Mouse (Mus musculus) R1 (cell line): ENCODE measurements around the gene Isy1.
A peak's percentile ranks its signal among the peaks of the same experiment; 100 is the strongest.

Source experiments
- DNase-seq: peaks from one replicate; pipeline ENCODE4 v3.0.0-alpha.2; 2018; ENCODE audit warnings: low read depth, low spot score

Isy1 gene

DNA sequence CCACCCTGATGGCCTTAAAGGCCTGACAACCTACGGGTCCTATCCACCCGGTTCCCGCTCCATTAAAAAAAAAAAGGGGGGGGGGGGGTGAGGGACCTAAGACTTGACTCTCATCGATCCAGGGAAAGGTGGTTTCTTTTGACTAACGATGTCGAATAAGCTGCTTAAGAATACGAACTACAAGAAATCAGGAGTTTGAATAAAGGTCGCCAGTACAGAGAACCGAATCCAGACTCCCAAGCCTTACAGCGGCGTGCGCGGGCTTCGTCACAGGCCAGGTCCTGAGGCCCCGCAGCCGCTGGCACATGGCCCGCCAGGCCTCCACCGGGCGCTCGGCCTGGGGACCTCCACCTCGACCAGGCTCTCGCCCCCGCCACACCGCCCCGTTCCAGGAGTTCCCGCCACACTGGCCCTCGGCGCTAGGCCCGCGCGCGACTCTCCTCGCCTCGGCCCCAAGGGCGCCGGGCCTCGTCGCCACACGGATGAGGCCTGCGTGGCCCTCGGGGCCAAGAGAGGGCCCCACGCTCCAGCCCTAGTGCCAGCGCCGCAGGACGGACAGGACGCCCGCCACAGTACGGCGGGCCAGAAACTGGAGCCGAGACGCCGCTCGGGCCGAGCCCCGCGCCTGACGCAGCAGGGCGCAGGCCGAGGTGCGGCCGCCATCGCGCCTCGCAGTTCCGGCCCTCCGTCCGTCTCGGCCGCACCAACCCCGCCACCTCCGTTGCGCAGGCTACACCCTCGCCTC is 11.7 kb upstream of the Isy1 start:
- DNase-seq: peak; percentile 61

DNA sequence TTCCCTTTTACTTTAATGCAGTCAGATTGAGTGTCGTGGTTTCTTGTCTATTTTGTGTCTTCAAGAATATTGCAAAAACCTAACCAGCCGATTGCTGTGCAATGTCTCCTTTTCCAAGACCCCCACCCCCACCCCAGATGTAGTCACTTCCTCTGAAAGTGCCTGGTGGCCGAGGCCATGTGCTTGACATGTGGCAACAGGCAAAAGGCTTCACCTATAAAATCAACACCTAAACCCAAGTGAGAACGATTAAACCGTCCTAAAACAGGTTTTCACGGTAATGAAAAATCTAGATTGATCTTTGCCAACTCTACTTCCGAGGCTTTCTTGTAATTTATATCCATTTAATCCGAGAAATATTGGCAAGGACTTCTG is 11.2 kb upstream of the Isy1 start:
- DNase-seq: peak; percentile 81

DNA sequence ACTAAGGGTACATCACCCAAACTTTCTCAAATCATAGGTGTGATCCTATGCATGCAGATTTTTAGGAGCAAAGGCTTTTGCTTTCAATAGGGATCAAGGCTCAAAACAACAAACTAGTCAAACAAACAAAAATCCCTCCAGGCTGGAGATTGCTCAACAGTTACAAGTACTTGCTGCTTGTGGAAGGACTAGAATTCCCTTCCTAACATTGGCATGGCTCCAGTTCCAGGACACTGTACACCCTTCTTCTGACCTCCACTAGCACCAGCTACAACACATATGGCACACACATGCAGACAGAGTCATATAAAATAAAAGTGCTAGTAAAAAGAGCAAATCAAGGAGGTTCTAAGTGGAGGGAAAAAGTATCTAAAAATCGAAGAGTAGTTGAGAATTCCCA is 8.2 kb upstream of the Isy1 start:
- no peak for DNase-seq

- no peak for DNase-seq
Observed at GRCm38 (mm10) chr6:87845031-87845695, 6.6 kb upstream of the Isy1 start.

DNA sequence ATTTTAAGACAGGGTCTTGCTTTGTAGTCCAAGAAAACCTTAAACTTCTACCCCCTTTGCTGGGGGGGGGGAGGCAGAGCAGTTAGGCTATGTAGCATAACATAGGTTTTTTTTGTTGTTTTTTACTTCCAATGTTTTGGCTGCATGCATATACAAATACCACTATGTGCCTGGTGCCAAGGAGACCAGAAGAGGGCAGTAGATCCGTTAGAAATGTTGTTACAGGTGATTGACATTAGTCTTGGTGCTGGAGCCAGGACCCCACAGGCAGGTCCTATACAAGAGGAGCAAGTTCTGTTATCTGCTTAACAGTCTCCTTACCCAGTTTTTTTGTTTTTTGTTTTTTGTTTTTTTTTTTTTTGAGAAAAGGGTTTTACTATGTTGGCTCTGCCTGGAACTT is 3.7 kb upstream of the Isy1 start:
- peak; percentile 73 for DNase-seq

DNA sequence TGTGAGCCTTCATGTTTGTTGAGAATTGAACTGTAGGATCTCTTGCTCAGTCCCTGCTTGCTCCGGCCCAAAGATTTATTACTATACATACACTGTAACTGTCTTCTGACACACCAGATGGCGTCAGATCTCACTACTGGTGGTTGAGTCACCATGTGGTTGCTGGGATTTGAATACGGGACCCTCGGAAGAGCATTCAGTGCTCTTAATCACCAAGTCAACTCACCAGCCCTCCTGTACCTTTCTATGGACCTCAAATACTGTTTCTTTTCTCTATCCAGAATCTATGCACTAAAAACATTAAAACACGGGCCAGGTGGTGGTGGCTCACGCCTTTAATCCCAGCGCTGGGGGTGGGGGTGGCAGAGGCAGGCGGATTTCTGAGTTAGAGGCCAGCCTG is 3.0 kb upstream of the Isy1 start:
- DNase-seq: peak; percentile 46

- DNase-seq: no peak
Observed at GRCm38 (mm10) chr6:87839797-87840341, 1.3 kb upstream of the Isy1 start.

DNA sequence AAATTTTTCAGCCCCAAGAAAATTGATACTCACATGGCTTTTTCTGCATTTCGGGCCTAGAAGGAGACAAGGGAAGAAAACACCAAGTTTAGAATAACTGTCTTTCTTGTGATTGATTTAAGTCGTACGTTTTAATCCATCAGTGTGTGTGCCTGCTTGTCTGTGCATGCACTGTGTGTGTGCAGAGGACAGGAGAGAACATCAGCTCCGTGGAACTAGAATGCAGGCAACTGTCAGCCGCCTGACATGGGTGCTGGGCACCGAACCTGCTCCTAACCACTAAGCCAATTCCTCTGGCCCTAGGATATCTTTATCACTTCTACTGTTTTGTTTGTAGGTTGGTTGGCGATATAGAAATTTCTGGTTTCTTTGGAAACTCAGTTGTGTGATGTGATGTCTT is 2.9 kb downstream of the Isy1 start, which contains the start of gene Gm45140:
TSS of gene Gm45140 (minus strand) at position 101 of the 400 bp plus-strand sequence.
- no peak for DNase-seq

GRCm38 (mm10) chr6:87820366-87820765 is 18.2 kb downstream of the Isy1 start:
- no peak for DNase-seq

DNA sequence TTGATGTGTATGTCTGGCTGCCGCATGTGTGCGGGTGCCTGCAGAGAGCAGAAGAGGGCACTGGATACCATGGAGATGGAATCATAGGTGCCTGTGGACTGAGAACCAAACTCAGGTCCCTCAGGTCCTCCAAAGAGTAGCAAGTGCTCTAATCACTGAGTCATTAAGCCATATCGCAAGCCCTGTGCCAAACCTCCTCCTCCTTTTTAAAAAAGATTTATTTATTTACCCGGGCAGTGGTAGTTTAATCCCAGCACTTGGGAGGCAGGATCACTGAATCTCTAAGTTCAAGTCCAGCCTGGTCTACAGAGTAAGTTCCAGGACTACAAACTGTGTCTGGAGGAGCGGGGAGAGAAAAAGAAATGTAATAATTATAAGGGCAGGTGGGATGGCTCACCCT is 24.1 kb downstream of the Isy1 start:
- DNase-seq: no peak

DNA sequence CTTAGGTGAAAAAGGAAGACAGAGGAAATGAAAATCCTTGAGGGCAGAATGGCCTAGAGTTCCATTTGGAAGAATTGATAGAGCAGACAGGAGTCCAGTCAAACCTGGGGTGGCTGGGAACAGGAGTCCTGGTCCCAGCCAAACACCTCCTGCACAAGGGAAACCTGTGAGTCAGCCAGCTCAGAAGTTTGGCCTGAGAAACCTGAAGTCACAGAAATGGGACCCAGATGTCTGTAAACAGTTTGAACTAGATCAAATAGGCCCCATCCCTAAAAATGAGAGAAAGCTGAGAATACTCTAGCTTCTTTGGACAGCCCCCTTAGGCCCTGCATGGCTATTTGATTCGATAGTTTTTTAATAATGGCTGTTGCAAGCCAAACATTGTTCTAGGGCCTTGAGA is 25.9 kb downstream of the Isy1 start:
- DNase-seq: no peak

DNA sequence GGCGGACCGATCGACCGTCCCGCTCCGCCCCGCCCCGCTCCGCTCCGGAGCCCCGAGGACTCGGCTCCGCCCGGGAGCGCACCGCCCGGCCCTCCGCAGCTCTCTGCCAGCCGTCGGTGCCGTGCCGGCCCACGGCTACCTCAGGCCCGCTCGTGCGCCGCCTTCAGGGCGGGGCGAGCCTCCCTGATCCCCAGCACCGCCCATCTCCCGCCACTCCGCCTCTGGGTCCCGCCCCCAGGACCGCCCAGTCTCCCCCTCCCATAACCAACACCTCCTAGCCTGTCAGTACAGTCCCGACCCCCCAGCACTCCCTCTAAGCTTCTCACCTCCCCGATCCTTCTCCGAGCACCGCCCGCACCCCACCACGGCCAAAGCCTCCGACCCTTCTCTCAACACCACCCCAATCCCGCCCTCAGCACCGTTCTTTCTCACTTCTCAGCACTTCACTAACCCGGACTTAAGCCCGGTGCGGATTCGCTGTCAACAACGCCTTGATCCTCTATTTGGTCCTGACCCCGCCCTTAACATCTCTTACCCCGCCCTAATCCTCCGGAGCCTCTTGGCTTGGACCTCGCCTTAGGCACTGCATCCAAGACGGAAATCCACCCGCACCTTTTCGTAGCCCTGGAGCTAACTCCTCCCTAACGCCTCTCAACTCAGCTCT is 26.8 kb downstream of the Isy1 start, which contains the start of gene Rab43:
TSS of gene Rab43 (minus strand) at position 490 of the 664 bp plus-strand sequence.
- peak; percentile 98 for DNase-seq

GRCm38 (mm10) chr6:87810713-87811669 is 27.6 kb downstream of the Isy1 start:
- DNase-seq: peak; percentile 64

GRCm38 (mm10) chr6:87810311-87810710 is 28.3 kb downstream of the Isy1 start:
- DNase-seq: no peak

DNA sequence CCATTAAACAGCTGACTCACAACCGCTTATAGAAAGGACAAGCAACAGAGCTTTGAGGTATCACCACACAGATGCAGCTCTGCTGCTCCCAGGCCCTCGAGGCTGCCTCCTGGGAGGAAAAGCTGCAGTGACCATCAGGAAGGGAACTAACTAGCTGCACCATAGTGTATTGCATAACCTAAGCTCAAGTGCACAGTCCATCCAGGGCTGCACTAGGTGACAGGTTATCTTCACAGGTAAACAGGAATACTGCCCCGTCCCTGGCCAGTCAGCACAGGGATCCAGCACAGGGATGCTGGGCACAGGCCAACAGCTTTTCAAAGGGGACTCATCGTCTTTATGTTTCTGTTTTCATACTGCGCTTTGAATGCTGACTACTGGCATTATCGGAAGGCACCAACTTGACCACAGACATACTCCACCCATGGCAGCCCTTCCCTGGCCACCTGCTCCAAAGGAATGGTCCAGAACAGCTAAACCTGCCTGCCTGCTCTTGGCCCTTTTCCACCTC is 28.9 kb downstream of the Isy1 start:
- no peak for DNase-seq

DNA sequence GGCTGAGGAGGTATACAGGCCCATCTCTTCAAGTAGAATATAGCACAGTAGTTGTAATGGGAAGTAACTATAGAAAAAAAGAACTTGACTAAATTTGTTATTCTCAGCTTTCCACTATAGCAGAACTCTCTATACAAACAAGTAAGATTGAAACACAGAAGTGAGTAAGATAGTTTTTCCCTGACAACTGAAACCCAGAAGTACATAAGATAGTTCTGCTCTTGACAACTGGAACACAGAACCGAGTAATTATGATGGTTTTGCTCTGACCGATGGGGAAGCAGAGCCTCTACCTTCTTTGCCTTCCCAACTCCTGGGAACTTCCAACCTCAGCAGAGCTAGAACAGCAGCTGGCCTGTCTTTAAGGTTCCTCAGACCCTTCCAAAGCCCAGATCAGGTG is 29.5 kb downstream of the Isy1 start:
- no peak for DNase-seq

GRCm38 (mm10) chr6:87808521-87808920 is 30.1 kb downstream of the Isy1 start:
- DNase-seq: no peak

DNA sequence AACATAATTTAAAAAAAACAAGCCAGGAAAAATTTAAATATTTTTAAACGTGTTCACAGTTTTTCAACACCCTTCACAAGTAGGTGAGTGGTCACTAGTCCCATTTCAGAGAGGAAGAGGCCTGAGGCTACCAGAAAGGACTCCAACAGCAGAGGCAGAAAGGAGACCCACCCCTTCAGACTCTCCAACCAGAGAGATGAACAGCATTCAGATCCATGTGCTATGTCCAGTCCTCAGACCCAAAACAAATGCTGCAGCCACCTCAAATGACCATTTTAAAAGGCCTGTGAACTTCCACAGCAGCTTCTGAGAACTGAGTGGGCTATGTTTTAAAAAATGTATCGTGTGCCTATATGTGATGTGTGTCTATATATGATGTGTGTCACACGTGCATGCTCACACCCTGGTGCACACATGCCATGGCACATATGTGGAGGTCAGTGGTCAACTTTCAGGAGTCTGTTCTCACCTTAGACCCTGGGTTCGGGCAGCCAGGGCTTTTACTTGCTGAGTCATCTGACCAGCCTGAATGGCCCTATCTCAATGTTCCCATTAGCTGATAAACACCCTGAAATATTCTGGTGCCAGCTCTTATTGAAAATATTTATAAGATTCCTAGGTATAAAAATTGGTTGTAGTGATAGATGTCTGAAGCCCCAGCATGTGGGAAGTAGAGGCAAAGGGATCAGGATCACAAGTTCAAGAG is 30.7 kb downstream of the Isy1 start:
- no peak for DNase-seq

DNA sequence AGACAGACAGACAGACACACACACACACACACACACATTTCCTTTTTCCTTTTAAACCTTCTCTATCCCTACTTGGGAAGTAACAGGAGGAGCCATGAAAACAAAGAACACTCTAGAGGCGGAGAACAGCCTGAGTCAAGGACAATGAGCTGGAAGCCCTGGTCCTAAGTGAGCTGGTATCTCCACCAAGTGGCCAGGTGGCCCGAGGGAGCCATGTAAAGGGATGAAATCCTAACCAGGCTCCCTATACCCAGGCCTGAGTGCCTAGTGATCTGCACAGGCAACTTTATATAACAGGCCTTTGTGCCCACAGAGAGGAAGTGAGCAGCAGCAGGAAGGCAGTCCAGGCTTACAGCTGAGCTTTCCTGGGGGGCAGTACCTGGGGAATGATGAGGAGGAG is 31.7 kb downstream of the Isy1 start:
- no peak for DNase-seq

DNA sequence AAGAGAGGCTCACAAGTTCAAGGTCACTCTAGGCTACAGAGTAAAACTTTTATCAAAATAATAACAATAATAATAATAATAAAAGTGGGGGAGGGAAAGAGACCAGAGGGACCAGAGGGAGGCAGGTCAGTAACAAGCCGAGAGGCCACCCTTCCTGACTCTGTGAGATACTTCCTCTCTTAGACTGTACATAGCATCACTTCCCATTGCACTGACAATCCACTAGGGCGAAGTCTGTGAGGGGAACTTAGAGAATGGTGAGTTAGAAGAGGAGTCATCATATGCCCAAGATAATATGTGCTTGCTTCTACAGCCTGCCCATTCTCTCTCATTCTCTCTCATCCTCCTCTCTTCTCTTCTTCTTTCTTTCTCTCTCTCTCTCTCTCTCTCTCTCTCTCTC is 32.6 kb downstream of the Isy1 start:
- no peak for DNase-seq
